Mouse (Mus musculus): ENCODE results near the gene Ccl28.
"Not testable (repeated sequence)": the region's sequence is repeated elsewhere in the genome, so short reads cannot be mapped to it uniquely, and the experiment has no call there.

Gene Ccl28

GRCm38 (mm10) chr13:119623634-119624033, at the start of gene Ccl28:
Ccl28 (plus strand) TSS chr13:119623819.
- DNase-seq (ENCODE audit: low spot score in 2 of 2), result no peak

- DNase-seq (ENCODE audit: low spot score in 2 of 2), result not testable (repeated sequence)
These were observed 27.1 kb upstream of the Ccl28 start for GRCm38 (mm10) chr13:119596321-119597211.

- DNase-seq (ENCODE audit: low spot score in 2 of 2), result not testable (repeated sequence)
These were observed 25.2 kb upstream of the Ccl28 start for GRCm38 (mm10) chr13:119598466-119598865.

- DNase-seq (ENCODE audit: low spot score in 2 of 2), result not testable (repeated sequence)
These were observed 24.6 kb upstream of the Ccl28 start for GRCm38 (mm10) chr13:119599066-119599465.

GRCm38 (mm10) chr13:119599498-119599897, 24.1 kb upstream of the Ccl28 start:
- DNase-seq (ENCODE audit: low spot score in 2 of 2), result not testable (repeated sequence)

- not testable (repeated sequence) for DNase-seq (ENCODE audit: low spot score in 2 of 2)
These were observed 23.5 kb upstream of the Ccl28 start for GRCm38 (mm10) chr13:119600166-119600565.

GRCm38 (mm10) chr13:119602688-119603331, 20.8 kb upstream of the Ccl28 start:
- not testable (repeated sequence) for DNase-seq (ENCODE audit: low spot score in 2 of 2)

GRCm38 (mm10) chr13:119603890-119604289, 19.7 kb upstream of the Ccl28 start:
- not testable (repeated sequence) for DNase-seq (ENCODE audit: low spot score in 2 of 2)

GRCm38 (mm10) chr13:119604322-119604721, 19.3 kb upstream of the Ccl28 start:
- DNase-seq (ENCODE audit: low spot score in 2 of 2), result not testable (repeated sequence)

- no peak for DNase-seq (ENCODE audit: low spot score in 2 of 2)
These were observed 4.8 kb upstream of the Ccl28 start for GRCm38 (mm10) chr13:119618841-119619240.

GRCm38 (mm10) chr13:119619735-119620134, 3.9 kb upstream of the Ccl28 start:
- peak in 1 of 2 experiments; percentile 20 for DNase-seq (ENCODE audit: low spot score in 2 of 2)

- DNase-seq (ENCODE audit: low spot score in 2 of 2), result not testable (repeated sequence)
These were observed 2.3 kb downstream of the Ccl28 start for GRCm38 (mm10) chr13:119625952-119626351.

- peak; percentile 76 to 87 for DNase-seq (ENCODE audit: low spot score in 2 of 2)
These were observed 8.0 kb downstream of the Ccl28 start for GRCm38 (mm10) chr13:119631482-119632155.

- no peak for DNase-seq (ENCODE audit: low spot score in 2 of 2)
These were observed 8.5 kb downstream of the Ccl28 start for GRCm38 (mm10) chr13:119632156-119632548.

GRCm38 (mm10) chr13:119635496-119635895, 11.9 kb downstream of the Ccl28 start:
- no peak for DNase-seq (ENCODE audit: low spot score in 2 of 2)

- DNase-seq (ENCODE audit: low spot score in 2 of 2), result no peak
These were observed 14.2 kb downstream of the Ccl28 start for GRCm38 (mm10) chr13:119637837-119638236.

- DNase-seq (ENCODE audit: low spot score in 2 of 2), result no peak
These were observed 14.8 kb downstream of the Ccl28 start for GRCm38 (mm10) chr13:119638449-119638848.

- no peak for DNase-seq (ENCODE audit: low spot score in 2 of 2)
These were observed 15.7 kb downstream of the Ccl28 start for GRCm38 (mm10) chr13:119639302-119639701.

GRCm38 (mm10) chr13:119640504-119640903, 16.9 kb downstream of the Ccl28 start:
- DNase-seq (ENCODE audit: low spot score in 2 of 2), result no peak

- no peak for DNase-seq (ENCODE audit: low spot score in 2 of 2)
These were observed 17.5 kb downstream of the Ccl28 start for GRCm38 (mm10) chr13:119641145-119641544.

GRCm38 (mm10) chr13:119644769-119645168, 21.1 kb downstream of the Ccl28 start:
- DNase-seq (ENCODE audit: low spot score in 2 of 2), result no peak

GRCm38 (mm10) chr13:119646511-119646910, 22.9 kb downstream of the Ccl28 start:
- DNase-seq (ENCODE audit: low spot score in 2 of 2), result no peak

Data from frontal cortex, postnatal 36 days (tissue).